Mouse (Mus musculus): ENCODE measurements at regions not wholly inside any gene's neighbourhood (a gene's known extent, or its start where the extent isn't known, plus 50 kb on each side); places are given as distances from the start of the nearest gene placed in this dataset.

DNA sequence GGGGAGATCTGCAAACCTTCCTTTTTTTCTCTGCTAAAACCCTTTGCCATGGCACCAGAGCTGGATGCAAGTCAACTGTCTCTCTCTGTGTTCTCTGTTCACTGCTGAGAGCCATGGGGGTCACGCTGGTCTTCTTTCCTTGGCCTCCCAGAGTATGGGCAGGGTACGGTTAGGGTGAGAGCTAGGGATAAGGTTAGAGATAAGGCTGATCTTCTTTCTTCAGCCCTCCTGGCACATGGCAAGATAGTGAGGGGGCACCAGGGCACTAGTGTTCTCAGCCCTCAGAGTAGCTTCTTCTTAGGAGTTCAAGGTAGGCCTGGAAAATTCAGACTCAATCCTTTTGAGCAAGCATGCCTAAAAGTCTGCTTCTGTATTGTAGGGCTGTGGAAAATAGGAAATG, 196.1 kb downstream of the Tm2d1 start:
- TF ChIP-seq POLR2A (IDR thresholded peaks at IDR 0.05; ENCODE audit: low read depth, low read length) = no peak
- TF ChIP-seq CTCF (conservative IDR thresholded peaks at IDR 0.05; ENCODE audit: insufficient read depth, insufficient read length, low read depth, low read length) = no peak

Measured in kidney, adult 2 months (tissue).